Mouse (Mus musculus) MEL-GATA-1-ER (cell line): ENCODE measurements around the gene Cryba1.

Experiments used
- DNase-seq: peaks from one replicate; pipeline ENCODE4 v3.0.0-alpha.2; 2012; ENCODE audit warnings: low read depth; ENCODE audit errors: extremely low read depth

Gene Cryba1

GRCm38 (mm10) chr11:77725183-77725582 is at the start of gene Cryba1:
TSS of gene Cryba1 (minus strand) at chr11:77725283.
- DNase-seq, result no peak

DNA sequence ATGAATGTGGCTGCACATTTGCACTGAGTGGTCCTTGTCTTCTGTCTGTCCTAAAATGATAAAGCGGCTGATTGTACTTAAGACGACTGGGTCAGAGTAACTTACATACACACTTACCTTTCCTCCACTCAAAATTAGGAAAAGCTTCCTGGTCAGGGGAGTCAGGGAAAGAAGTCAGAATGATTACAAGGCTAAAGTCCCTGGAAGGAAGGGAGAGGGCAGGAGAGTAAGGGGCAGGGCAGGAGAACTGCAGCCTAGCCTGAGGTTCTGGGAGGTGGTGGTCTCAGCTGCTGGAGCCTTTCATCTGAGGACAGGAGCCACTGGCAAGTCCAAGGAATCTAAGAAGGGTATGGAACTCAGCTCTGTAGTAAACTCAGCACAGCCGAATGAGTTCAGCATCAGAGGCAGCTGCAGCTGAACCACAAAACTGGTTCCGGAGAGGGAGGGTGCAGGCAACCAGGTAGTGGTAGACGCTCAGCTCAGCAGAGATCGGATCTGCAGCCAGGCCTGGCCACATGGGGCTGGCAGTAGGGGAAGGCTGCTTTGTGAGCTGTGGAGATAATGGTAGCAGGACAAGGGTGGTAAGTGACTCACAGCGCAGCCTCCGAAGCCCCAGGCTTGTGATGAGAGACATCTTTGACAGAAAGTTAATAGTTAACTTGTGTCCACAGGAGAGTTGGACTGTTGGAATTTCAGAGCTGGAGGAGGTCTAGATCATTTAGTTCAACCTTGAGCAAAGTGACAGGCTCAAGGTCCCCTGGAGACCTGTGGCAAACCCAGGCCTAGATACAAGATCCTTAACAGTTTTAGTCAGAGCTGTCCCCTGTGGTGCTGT is 47.0 kb upstream of the Cryba1 start:
- DNase-seq, result peak; percentile 61

GRCm38 (mm10) chr11:77770346-77770745 is 45.3 kb upstream of the Cryba1 start:
- DNase-seq, result no peak

DNA sequence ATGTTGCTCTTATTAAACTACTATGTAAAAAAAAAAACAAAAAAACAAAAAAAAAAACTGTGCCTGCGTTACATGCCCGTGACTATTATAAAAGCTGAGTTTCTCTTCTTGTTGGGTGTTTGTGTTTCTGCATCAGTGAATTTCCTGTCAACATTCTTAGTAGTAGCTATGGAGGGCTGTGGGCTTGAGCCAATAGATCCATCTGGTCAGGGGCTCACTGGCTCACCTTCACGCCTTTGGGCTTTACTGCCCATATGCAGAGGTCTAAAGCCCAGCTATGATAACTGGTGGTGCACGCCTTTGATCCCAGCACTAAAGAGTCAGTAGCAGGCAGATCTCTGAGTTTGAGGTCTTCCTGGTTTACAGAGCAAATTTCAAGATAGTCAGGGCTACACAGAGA is 44.4 kb upstream of the Cryba1 start:
- no peak for DNase-seq

GRCm38 (mm10) chr11:77766351-77767001 is 41.4 kb upstream of the Cryba1 start:
- no peak for DNase-seq

GRCm38 (mm10) chr11:77765459-77765777 is 40.3 kb upstream of the Cryba1 start:
- DNase-seq, result no peak

GRCm38 (mm10) chr11:77764694-77765458 is 39.8 kb upstream of the Cryba1 start:
- DNase-seq, result no peak

- DNase-seq, result no peak
Measured at GRCm38 (mm10) chr11:77763673-77764340, 38.7 kb upstream of the Cryba1 start.

- no peak for DNase-seq
Measured at GRCm38 (mm10) chr11:77762783-77763672, 37.9 kb upstream of the Cryba1 start, which contains the start of gene Myo18a. TSS of gene Myo18a (plus strand) at chr11:77763246.

DNA sequence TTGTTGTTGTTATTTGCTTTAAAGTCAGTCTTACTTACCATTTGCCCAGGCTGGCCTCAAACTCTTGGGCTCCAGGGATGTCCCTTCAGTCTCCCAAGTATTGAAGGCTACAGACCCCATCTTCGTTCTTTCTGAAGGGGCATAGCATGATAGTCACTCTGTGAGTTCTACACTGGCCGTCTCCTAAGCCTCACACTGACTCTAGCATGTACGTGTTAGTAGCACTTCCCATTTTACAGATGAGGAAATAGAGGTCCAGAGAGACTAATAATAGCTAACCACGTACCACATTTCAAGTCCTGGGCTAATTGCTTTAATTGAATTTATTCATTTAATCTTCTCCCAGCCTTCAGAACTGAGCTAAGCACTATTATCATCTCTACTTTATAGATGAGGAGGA is 34.9 kb upstream of the Cryba1 start:
- DNase-seq, result no peak

DNA sequence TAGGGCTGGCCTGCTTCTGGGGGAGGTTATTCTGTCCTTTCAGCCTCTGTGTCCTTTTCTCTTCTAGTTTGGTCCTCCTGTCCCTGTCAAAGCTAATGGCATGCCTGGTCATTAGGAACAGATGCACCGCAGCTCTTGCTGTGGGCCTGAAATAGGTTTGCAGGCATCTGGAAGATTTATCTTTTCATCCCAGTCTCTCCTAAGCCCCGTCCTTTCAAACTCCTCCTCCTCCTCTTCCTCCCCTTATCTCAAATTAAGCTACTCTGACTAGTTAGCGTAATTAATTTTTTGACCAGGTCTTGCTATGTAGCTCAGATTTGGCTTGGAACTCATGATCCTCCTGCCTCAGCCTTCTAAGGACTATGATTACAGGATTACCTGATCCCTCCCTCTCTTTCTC is 28.4 kb upstream of the Cryba1 start:
- no peak for DNase-seq

GRCm38 (mm10) chr11:77752525-77752924 is 27.4 kb upstream of the Cryba1 start:
- no peak for DNase-seq

GRCm38 (mm10) chr11:77748996-77749395 is 23.9 kb upstream of the Cryba1 start:
- DNase-seq, result no peak

- DNase-seq, result peak; percentile 21
Measured at GRCm38 (mm10) chr11:77747103-77747502, 22.0 kb upstream of the Cryba1 start.

DNA sequence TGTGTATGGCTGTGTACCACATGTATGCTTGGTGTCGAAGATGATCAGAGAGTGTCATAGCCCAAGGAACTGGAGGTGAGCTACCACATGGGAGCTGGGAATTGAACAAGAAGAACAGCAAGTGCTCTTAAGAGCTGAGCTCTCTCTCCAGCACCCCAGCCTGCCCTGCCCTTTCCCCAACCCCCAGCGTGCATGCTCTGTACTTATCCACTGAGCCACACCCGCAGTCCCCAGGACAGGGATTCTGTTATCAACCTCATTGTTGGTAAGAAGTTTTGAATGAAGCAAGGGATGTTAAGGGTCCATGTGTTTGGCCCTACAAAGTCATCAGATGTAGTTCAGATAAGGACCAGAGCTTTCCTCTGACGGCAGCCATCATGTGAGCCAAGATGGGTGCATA is 21.6 kb upstream of the Cryba1 start:
- peak; percentile 23 for DNase-seq

DNA sequence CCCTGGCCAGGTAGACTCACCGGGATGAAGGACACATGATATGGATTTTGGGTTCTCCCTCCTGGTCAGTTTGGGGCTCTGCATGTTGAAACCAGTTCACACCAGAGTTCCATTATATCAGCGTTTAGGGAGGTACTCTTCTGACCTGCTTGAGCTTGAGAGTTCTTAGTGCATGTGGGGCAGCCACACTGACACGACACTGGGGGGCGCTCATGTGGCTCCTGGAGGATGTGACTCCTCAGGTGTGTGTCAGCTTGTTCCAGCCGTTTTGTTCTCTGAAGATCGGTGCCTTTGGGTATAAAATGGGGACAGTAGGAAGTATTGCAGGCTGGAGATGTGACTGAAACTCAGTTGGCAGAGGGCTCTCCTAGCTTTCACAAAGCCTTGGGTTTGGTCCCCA is 18.9 kb upstream of the Cryba1 start:
- DNase-seq, result no peak

DNA sequence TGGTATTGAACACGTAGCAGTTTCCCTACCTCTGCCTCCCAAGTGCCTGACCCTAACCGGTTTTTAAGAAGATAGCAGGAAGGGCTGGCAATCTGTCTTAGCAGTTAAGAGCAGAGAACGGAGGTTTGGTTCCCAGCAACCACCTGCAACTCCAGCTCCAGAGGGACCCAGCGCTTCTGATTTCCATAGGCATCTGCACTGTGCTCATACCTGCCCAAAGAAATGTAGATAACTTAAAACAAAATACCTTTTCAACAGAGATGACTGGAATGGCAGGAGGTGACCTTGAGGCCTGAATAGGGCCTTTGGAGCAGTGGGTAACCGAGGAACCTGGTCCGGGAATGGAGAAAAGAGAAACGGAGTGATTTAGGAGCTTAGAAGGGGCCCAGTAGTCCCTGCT is 13.5 kb upstream of the Cryba1 start:
- DNase-seq, result no peak

GRCm38 (mm10) chr11:77737289-77737688 is 12.2 kb upstream of the Cryba1 start:
- peak; percentile 26 for DNase-seq

DNA sequence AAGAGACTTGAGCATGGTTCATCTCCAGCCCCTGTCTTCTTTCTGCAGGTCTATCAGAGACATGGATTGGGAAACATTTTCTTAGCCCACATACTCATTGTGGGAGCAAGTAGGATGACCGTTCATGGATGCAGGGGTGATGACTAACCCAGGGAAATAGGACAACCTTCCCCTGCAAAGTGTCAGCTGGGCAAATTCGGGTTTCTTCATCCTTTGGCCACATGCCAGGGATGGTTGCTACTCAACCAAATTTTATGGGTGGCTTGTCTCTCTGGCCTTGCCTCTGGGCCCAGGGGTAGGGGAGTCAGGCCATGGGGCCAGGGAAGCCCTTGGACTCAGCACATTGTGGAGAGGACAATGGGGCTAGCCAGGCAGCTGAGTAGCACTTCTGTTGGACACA is 3.5 kb upstream of the Cryba1 start:
- no peak for DNase-seq

DNA sequence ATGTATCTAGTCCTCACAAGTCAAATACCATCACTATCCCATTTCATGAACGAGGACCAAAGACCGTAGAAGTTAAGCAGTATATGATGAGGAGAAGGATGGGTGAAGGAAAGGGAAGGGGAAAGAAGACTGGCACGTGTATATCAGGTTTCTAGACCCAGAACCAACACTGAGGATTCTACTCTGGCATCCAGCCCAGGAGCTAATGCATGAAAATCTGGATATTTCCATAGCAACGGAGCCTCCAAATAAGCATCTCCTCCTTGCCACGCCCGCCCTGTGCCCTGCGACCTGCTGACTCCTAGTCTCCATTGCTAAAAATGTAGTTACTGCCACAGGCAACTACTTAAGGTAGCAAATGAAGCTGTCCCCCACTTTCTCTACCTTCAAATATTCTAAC is 317 bp downstream of the Cryba1 start:
- no peak for DNase-seq

- DNase-seq, result no peak
Measured at GRCm38 (mm10) chr11:77721389-77721788, 3.7 kb downstream of the Cryba1 start.
